Mouse (Mus musculus): ENCODE results near the gene Auts2. TPM values are rescaled to one million over a fixed set of nuclear protein-coding genes. Genes with fewer than 3 reads are reported as not detected.

The Auts2 gene
- polyA plus RNA-seq, 1 experiment from 2014 or later = 70.3 TPM

DNA sequence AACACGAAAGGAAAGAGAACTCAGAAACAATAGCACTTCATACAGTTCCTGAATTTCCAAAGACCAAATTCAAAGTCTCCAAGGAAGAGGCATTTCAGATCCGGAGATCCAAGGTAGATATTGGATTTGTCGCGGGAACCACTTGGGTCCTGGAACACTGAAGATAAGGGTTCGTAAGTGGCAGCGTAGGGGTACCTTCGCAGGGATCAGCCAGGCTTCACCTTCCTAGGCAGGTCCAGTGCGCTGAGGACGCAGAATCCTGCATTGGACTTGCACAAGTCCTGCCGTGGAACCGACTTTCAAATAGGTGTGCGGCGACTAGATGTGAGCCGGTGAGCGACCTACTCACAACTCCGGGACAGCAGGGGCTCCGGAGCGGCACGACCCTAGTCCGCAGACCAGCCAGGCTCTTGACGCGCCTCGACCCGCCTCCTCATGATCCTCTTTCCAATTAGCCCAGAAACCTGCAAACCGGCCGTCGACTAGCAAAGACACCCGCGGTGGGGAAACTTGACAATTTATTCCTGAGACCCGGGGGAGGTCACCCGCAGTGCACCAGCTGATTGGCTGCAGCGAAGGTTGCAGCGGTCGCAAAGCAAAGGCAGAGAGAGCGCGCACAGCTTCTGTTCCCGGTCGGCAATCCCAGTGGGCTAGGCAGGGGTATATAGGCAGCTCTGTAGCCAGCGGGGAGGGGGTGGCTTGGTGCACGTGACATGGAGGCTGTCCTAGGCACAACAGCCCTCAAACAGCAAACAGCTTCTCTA, 926.8 kb downstream of the Auts2 start:
- Histone ChIP-seq H3K9ac (ENCODE audit: low read depth, low read length) (no peak overlapping the region), H3K4me3 (ENCODE audit: low read depth, low read length) (peak overlapping the region; percentile 28), H3K27ac (ENCODE audit: low read depth, low read length) (no peak overlapping the region), H3K9me3 (ENCODE audit: control insufficient read depth, low read length) (no peaks in the 10 kb centered on the region), H3K4me2 (replicated peaks; ENCODE audit: low read depth, low read length) (peak overlapping the region; percentile 57), H3K36me3 (ENCODE audit: control insufficient read depth, insufficient read depth, low read length) (no peaks in the 10 kb centered on the region), H3K27me3 (ENCODE audit: control insufficient read depth, insufficient read depth, low read length) (peaks cover 22% of the 10 kb centered on the region), H3K4me1 (replicated peaks; ENCODE audit: control insufficient read depth, insufficient read depth, low read length) (0 out of 2 replicates have a peak, but pooled peaks cover 2% of the 10 kb centered on the region)
- ATAC-seq (ENCODE audit: low FRiP score) = peak; percentile 79
- WGBS = 1% methylated on average over 40 of the region's 40 CpGs
- DNase-seq (ENCODE audit: low spot score) = peak; percentile 62

- ATAC-seq (ENCODE audit: low FRiP score) (no peak), DNase-seq (ENCODE audit: low spot score) (no peak)
- H3K9ac ChIP-seq (ENCODE audit: low read depth, low read length) = no peak overlapping the region
- H3K4me2 ChIP-seq (replicated peaks; ENCODE audit: low read depth, low read length) = no peak overlapping the region
- H3K4me1 ChIP-seq (replicated peaks; ENCODE audit: control insufficient read depth, insufficient read depth, low read length) = 0 out of 2 replicates have a peak, but pooled peaks cover 2% of the 10 kb centered on the region
- no peaks in the 10 kb centered on the region for H3K36me3 ChIP-seq (ENCODE audit: control insufficient read depth, insufficient read depth, low read length)
- 87% methylated on average over 2 of the region's 2 CpGs for WGBS
- no peaks in the 10 kb centered on the region for H3K9me3 ChIP-seq (ENCODE audit: control insufficient read depth, low read length)
- no peak overlapping the region for H3K27ac ChIP-seq (ENCODE audit: low read depth, low read length)
- H3K4me3 ChIP-seq (ENCODE audit: low read depth, low read length) = no peak overlapping the region
- peaks cover 23% of the 10 kb centered on the region for H3K27me3 ChIP-seq (ENCODE audit: control insufficient read depth, insufficient read depth, low read length)
These were observed 928.9 kb downstream of the Auts2 start for GRCm38 (mm10) chr5:131614238-131614637.

- Histone ChIP-seq H3K9me3 (ENCODE audit: control insufficient read depth, low read length) (no peaks in the 10 kb centered on the region), H3K4me2 (replicated peaks; ENCODE audit: low read depth, low read length) (no peak overlapping the region), H3K9ac (ENCODE audit: low read depth, low read length) (no peak overlapping the region), H3K27me3 (ENCODE audit: control insufficient read depth, insufficient read depth, low read length) (peaks cover 26% of the 10 kb centered on the region), H3K4me1 (replicated peaks; ENCODE audit: control insufficient read depth, insufficient read depth, low read length) (0 out of 2 replicates have a peak, but pooled peaks cover 2% of the 10 kb centered on the region), H3K36me3 (ENCODE audit: control insufficient read depth, insufficient read depth, low read length) (no peaks in the 10 kb centered on the region), H3K4me3 (ENCODE audit: low read depth, low read length) (no peak overlapping the region), H3K27ac (ENCODE audit: low read depth, low read length) (no peak overlapping the region)
- no peak for DNase-seq (ENCODE audit: low spot score)
- 90% methylated on average over 3 of the region's 3 CpGs for WGBS
- ATAC-seq (ENCODE audit: low FRiP score) = no peak
These were observed 929.8 kb downstream of the Auts2 start for GRCm38 (mm10) chr5:131613301-131613700.

DNA sequence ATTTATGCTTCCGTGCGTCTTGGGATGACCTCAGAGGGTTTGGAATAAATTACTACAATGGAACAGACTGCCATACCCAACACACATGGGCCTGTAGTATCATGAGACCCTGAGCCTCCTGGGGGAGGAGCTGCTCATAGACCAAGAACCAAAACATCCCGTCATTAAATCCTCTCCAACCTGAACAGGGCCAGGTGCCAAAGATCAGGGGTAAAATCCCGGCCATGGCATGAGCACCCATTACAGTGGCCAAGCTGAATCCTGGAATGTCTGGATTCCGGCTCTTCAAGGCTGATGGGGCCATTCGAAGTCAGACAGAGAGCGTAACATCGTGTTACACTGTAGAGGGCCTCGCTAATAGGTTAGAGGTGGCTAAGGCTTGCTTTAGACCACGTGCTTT, 932.4 kb downstream of the Auts2 start:
- no peaks in the 10 kb centered on the region for H3K36me3 ChIP-seq (ENCODE audit: control insufficient read depth, insufficient read depth, low read length)
- H3K27ac ChIP-seq (ENCODE audit: low read depth, low read length) = no peak overlapping the region
- no peaks in the 10 kb centered on the region for H3K9me3 ChIP-seq (ENCODE audit: control insufficient read depth, low read length)
- no peak for DNase-seq (ENCODE audit: low spot score)
- H3K9ac ChIP-seq (ENCODE audit: low read depth, low read length) = no peak overlapping the region
- no peak overlapping the region; the same call in 1 of the 2 replicates for H3K4me2 ChIP-seq (replicated peaks; ENCODE audit: low read depth, low read length)
- H3K4me3 ChIP-seq (ENCODE audit: low read depth, low read length) = no peak overlapping the region
- WGBS = 85% methylated on average over 10 of the region's 10 CpGs
- no peak for ATAC-seq (ENCODE audit: low FRiP score)
- peaks cover 7% of the 10 kb centered on the region for H3K27me3 ChIP-seq (ENCODE audit: control insufficient read depth, insufficient read depth, low read length)
- no peaks in the 10 kb centered on the region for H3K4me1 ChIP-seq (replicated peaks; ENCODE audit: control insufficient read depth, insufficient read depth, low read length)

DNA sequence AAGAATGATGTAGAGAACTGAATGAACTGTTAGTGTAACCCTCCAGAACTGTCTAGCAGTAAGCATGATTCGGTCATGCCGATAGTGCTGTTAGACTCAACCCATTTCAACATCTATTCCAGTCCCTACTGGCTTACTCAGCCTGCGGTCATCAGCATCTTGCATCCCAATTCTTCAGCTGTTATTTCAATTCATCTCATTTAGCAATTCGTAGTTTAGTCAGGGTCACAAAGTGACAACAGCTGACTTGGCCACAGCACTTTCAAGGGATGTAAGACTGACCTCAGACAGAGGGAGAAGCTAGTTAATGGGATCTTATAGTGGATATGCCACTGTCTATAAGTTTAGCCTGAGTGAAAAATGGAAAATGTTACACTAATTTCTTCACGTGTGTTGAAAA, 936.4 kb downstream of the Auts2 start:
- H3K9ac ChIP-seq (ENCODE audit: low read depth, low read length) = no peak overlapping the region
- DNase-seq (ENCODE audit: low spot score) = no peak
- H3K4me2 ChIP-seq (replicated peaks; ENCODE audit: low read depth, low read length) = no peak overlapping the region
- H3K27me3 ChIP-seq (ENCODE audit: control insufficient read depth, insufficient read depth, low read length) = peaks cover 5% of the 10 kb centered on the region; the same call in 1 of the 2 replicates
- H3K27ac ChIP-seq (ENCODE audit: low read depth, low read length) = no peak overlapping the region
- ATAC-seq (ENCODE audit: low FRiP score) = no peak
- peaks cover 12% of the 10 kb centered on the region for H3K4me1 ChIP-seq (replicated peaks; ENCODE audit: control insufficient read depth, insufficient read depth, low read length)
- H3K36me3 ChIP-seq (ENCODE audit: control insufficient read depth, insufficient read depth, low read length) = no peaks in the 10 kb centered on the region
- H3K4me3 ChIP-seq (ENCODE audit: low read depth, low read length) = no peak overlapping the region
- H3K9me3 ChIP-seq (ENCODE audit: control insufficient read depth, low read length) = no peaks in the 10 kb centered on the region
- WGBS = 93% methylated on average over 5 of the region's 5 CpGs

DNA sequence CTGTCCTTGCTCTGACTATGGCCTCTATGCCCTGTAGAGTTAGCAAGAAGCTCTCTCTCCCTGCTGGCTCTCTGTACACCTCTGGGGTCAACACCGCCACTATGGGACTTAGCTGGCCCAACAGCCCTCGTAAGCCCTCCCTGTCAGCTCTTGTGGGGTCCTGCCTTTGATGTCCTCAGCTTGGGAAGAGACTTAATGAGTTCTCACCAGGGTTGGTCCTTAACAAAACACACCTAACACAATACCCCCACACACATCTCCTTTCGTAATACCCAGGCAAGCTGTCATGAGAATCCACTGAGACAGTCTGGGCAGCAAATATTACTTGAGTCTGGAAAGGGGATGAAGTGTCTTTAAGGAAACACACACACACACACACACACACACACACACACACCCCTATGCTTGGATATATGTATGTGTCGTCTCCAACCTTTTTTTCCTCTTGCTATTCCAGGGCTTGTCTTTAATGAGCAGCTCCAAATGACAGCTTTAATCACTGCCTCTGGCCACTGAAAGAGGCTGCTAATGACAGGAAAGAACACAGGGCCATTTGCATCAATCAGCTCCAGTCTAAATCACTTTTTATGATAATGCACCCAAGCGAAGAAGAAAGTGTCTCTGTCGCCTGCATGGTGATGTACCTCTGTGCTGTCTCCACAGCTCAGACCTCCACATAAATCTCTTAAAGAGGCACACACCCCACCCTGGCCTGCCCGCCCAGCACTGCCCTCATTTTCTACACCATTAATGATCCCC, 941.0 kb downstream of the Auts2 start:
- 9% methylated on average over 7 of the region's 7 CpGs for WGBS
- ATAC-seq (ENCODE audit: low FRiP score) (peak; percentile 75), DNase-seq (ENCODE audit: low spot score) (peak; percentile 32)
- Histone ChIP-seq H3K4me2 (replicated peaks; ENCODE audit: low read depth, low read length) (no peak overlapping the region), H3K4me3 (ENCODE audit: low read depth, low read length) (no peak overlapping the region), H3K9ac (ENCODE audit: low read depth, low read length) (no peak overlapping the region), H3K27me3 (ENCODE audit: control insufficient read depth, insufficient read depth, low read length) (peaks cover 10% of the 10 kb centered on the region), H3K36me3 (ENCODE audit: control insufficient read depth, insufficient read depth, low read length) (no peaks in the 10 kb centered on the region), H3K27ac (ENCODE audit: low read depth, low read length) (peak overlapping the region; percentile 70), H3K4me1 (replicated peaks; ENCODE audit: control insufficient read depth, insufficient read depth, low read length) (peaks cover 27% of the 10 kb centered on the region), H3K9me3 (ENCODE audit: control insufficient read depth, low read length) (no peaks in the 10 kb centered on the region)

GRCm38 (mm10) chr5:131600325-131601125, 942.6 kb downstream of the Auts2 start:
- no peak overlapping the region for H3K9ac ChIP-seq (ENCODE audit: low read depth, low read length)
- H3K4me3 ChIP-seq (ENCODE audit: low read depth, low read length) = no peak overlapping the region
- DNase-seq (ENCODE audit: low spot score) (peak; percentile 62), ATAC-seq (ENCODE audit: low FRiP score) (peak; percentile 73)
- no peaks in the 10 kb centered on the region for H3K9me3 ChIP-seq (ENCODE audit: control insufficient read depth, low read length)
- peaks cover 13% of the 10 kb centered on the region for H3K27me3 ChIP-seq (ENCODE audit: control insufficient read depth, insufficient read depth, low read length)
- peaks cover 39% of the 10 kb centered on the region for H3K4me1 ChIP-seq (replicated peaks; ENCODE audit: control insufficient read depth, insufficient read depth, low read length)
- peak overlapping the region; percentile 52; the same call in 1 of the 2 replicates for H3K27ac ChIP-seq (ENCODE audit: low read depth, low read length)
- WGBS = 7% methylated on average over 14 of the region's 14 CpGs
- H3K36me3 ChIP-seq (ENCODE audit: control insufficient read depth, insufficient read depth, low read length) = no peaks in the 10 kb centered on the region
- H3K4me2 ChIP-seq (replicated peaks; ENCODE audit: low read depth, low read length) = peak overlapping the region; percentile 9; the same call in 1 of the 2 replicates

DNA sequence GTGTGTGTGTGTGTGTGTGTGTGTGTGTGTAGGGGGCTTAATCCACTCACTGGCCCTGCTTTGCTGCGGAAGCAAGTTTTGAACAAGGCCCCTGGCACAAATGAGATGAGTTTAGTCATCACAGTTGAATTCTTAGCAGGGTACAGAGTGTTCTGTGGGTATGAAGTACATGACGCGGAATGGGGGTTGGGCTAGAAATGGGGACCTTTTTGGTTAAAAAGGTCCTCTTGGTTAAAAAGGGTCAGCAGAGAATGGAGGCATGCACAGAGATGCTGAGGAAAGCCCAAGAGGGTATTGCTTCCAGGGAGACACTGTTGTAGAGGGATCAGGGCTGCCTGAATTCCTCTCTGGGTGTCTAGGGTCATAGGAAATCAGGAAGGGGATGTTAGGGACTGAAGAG, 945.6 kb downstream of the Auts2 start:
- peaks cover 13% of the 10 kb centered on the region for H3K27me3 ChIP-seq (ENCODE audit: control insufficient read depth, insufficient read depth, low read length)
- H3K36me3 ChIP-seq (ENCODE audit: control insufficient read depth, insufficient read depth, low read length) = no peaks in the 10 kb centered on the region
- DNase-seq (ENCODE audit: low spot score) (no peak), ATAC-seq (ENCODE audit: low FRiP score) (no peak)
- H3K27ac ChIP-seq (ENCODE audit: low read depth, low read length) = no peak overlapping the region
- H3K4me3 ChIP-seq (ENCODE audit: low read depth, low read length) = no peak overlapping the region
- no peaks in the 10 kb centered on the region for H3K9me3 ChIP-seq (ENCODE audit: control insufficient read depth, low read length)
- 68% methylated on average over 3 of the region's 3 CpGs for WGBS
- H3K4me2 ChIP-seq (replicated peaks; ENCODE audit: low read depth, low read length) = no peak overlapping the region
- H3K4me1 ChIP-seq (replicated peaks; ENCODE audit: control insufficient read depth, insufficient read depth, low read length) = peaks cover 33% of the 10 kb centered on the region
- H3K9ac ChIP-seq (ENCODE audit: low read depth, low read length) = no peak overlapping the region

All from hindbrain, embryonic 11.5 days (tissue).